Mouse (Mus musculus) cortical plate, adult 2 months (tissue): ENCODE data around the gene 6030498E09Rik.

Experiments
- CTCF ChIP-seq: fragments of 200-500 bp; IDR thresholded peaks from 2 replicates; pipeline ENCODE4 v1.5.1; 2011; ENCODE audit warnings: mild to moderate bottlenecking, control low read depth, low read length; ENCODE audit not compliant: insufficient read depth; ENCODE audit errors: extremely low read depth
- POLR2A ChIP-seq: fragments of 200-500 bp; IDR thresholded peaks from 2 replicates; pipeline ENCODE4 v1.6.1; 2011; ENCODE audit warnings: mild to moderate bottlenecking, low read length, control low read depth; ENCODE audit not compliant: insufficient read depth; ENCODE audit errors: extremely low read depth

GRCm38 (mm10) chrX:38730639-38731038 lies 41.8 kb upstream of the 6030498E09Rik start:
- TF ChIP-seq CTCF (no peak), POLR2A (no peak)
